Mouse (Mus musculus): Measurements from ENCODE around the gene Ankrd33b.

DNA sequence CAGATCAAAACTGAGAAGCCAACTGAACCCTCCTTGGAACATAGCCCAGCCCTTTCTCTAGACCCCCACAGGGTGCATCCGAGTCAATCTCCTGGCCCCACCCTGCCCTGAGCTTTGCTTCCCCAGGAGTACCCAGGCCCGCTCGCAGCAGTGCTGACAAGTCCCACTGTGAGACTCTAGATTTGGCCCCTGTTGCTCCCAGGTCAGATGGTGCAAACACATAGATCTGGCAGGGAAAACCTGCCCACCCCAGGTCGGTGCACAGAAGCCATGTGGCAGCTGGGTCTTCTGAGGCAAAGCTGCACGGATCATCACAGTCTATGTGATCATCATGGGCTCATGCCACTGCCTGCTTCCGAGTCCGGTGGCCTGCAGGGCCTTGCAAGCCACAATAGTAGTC lies 94.8 kb downstream of the Ankrd33b start:
- no peak for TF ChIP-seq CTCF (IDR thresholded peaks at IDR 0.05; ENCODE audit: extremely low read depth, insufficient read depth, insufficient read length, insufficient replicate concordance)
- TF ChIP-seq POLR2A (IDR thresholded peaks at IDR 0.05; ENCODE audit: low read depth, low read length): no peak
